Mouse (Mus musculus): ENCODE data around the gene Peli1. TPM values are rescaled to one million over a fixed set of nuclear protein-coding genes. Genes with fewer than 3 reads are reported as not detected.

Peli1 gene
- polyA plus RNA-seq, 1 experiment from 2014 or later = 9.8 TPM

DNA sequence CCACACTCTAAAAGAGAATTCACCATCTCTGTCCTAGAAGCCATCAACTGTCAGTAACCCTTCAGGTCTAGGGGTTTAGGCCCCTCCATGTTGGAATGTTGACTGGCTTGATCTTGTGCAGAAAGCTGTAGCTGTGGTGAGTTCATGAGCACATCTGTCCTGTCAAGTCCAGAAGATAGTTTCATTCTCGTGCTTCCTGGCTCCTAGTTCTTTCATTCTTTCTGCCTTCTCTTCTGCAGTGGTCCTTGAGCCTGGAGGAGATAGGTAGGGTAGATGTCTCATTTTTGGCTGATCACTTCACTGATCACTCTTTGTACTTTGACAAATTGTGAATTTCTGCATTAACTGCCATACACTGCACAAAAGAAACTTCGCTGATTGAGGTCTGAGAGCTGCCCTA lies 7.4 kb downstream of the Peli1 start:
- H3K9ac ChIP-seq (replicated peaks) = no peak overlapping the region
- TF ChIP-seq CTCF (IDR thresholded peaks at IDR 0.05; ENCODE audit: low read depth) = no peak
- no peak for TF ChIP-seq EP300 (IDR thresholded peaks at IDR 0.05; ENCODE audit: low read depth)
- no peaks in the 10 kb centered on the region for H3K27me3 ChIP-seq (ENCODE audit: insufficient read depth, low read length)
- no peaks in the 10 kb centered on the region for H3K36me3 ChIP-seq (replicated peaks; ENCODE audit: insufficient read depth, low read length)
- DNase-seq (no peak), ATAC-seq (no peak)
- no peaks in the 10 kb centered on the region for H3K9me3 ChIP-seq (ENCODE audit: low read length)
- no peak overlapping the region for H3K4me3 ChIP-seq (ENCODE audit: low read depth, low read length)
- peaks cover 18% of the 10 kb centered on the region for H3K4me1 ChIP-seq (ENCODE audit: insufficient read depth)
- WGBS (ENCODE audit: insufficient replicate concordance) = 56% methylated on average over 2 of the region's 2 CpGs
- no peak overlapping the region for H3K27ac ChIP-seq (ENCODE audit: low read depth)
- 0 out of 2 replicates have a peak overlapping the region, but pooled peaks have one; percentile 9 for H3K4me2 ChIP-seq (ENCODE audit: low read depth, low read length)

- Histone ChIP-seq H3K36me3 (replicated peaks; ENCODE audit: insufficient read depth, low read length) (no peaks in the 10 kb centered on the region), H3K4me1 (ENCODE audit: insufficient read depth) (peaks cover 12% of the 10 kb centered on the region; the same call in 1 of the 2 replicates), H3K27me3 (ENCODE audit: insufficient read depth, low read length) (no peaks in the 10 kb centered on the region), H3K4me3 (ENCODE audit: low read depth, low read length) (no peak overlapping the region), H3K27ac (ENCODE audit: low read depth) (no peak overlapping the region), H3K9ac (replicated peaks) (no peak overlapping the region), H3K9me3 (ENCODE audit: low read length) (no peaks in the 10 kb centered on the region), H3K4me2 (ENCODE audit: low read depth, low read length) (no peak overlapping the region)
- WGBS (ENCODE audit: insufficient replicate concordance) = 97% methylated on average over 1 of the region's 1 CpGs
- TF ChIP-seq EP300 (IDR thresholded peaks at IDR 0.05; ENCODE audit: low read depth) (no peak), CTCF (IDR thresholded peaks at IDR 0.05; ENCODE audit: low read depth) (no peak)
- ATAC-seq = no peak
- DNase-seq = no peak
These were observed 9.6 kb downstream of the Peli1 start for GRCm38 (mm10) chr11:21100704-21101103.

GRCm38 (mm10) chr11:21101286-21101685 lies 10.2 kb downstream of the Peli1 start:
- Histone ChIP-seq H3K4me2 (ENCODE audit: low read depth, low read length) (no peak overlapping the region), H3K27me3 (ENCODE audit: insufficient read depth, low read length) (no peaks in the 10 kb centered on the region), H3K9ac (replicated peaks) (no peak overlapping the region), H3K36me3 (replicated peaks; ENCODE audit: insufficient read depth, low read length) (no peaks in the 10 kb centered on the region), H3K9me3 (ENCODE audit: low read length) (no peaks in the 10 kb centered on the region), H3K27ac (ENCODE audit: low read depth) (no peak overlapping the region), H3K4me3 (ENCODE audit: low read depth, low read length) (no peak overlapping the region), H3K4me1 (ENCODE audit: insufficient read depth) (peaks cover 10% of the 10 kb centered on the region; the same call in 1 of the 2 replicates)
- TF ChIP-seq CTCF (IDR thresholded peaks at IDR 0.05; ENCODE audit: low read depth) = no peak
- no peak for TF ChIP-seq EP300 (IDR thresholded peaks at IDR 0.05; ENCODE audit: low read depth)
- WGBS (ENCODE audit: insufficient replicate concordance) = 67% methylated on average over 4 of the region's 4 CpGs
- DNase-seq (no peak), ATAC-seq (no peak)

DNA sequence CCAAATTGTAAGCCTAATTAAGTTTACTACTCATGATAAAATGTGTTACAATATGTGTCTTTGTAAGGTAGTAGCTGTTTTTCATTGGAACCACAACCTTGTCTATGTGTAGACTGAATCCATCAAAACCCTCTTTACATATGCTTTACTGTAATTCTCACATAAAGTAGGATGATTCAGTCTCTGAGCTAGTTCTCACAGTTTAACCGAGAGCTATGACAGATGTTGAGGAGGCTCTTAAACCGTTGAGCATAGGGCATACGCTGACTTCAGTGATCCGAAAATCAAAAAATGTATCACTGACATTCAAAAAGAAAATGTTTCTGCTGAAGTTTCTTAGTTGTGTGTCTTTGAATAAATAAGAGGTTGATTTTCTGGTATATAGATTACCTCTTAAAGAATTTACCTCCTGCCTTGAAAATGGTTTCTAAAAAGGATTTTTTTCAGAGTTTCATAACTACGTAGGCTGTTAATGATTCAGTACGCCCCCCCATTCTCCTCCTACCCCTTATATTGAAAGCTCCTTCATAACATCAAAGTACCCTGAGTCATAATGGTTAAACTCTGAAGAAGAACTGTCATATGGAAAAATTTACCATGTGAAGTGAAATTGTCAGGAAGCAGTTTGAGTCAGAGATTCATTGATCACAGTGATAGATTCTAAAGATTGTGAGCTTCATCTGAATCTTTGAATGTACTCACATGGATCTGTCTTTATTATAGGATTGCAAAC lies 11.3 kb downstream of the Peli1 start:
- no peak overlapping the region for H3K27ac ChIP-seq (ENCODE audit: low read depth)
- no peaks in the 10 kb centered on the region for H3K27me3 ChIP-seq (ENCODE audit: insufficient read depth, low read length)
- ATAC-seq = no peak
- WGBS (ENCODE audit: insufficient replicate concordance) = 84% methylated on average over 6 of the region's 6 CpGs
- DNase-seq = no peak
- no peak for TF ChIP-seq EP300 (IDR thresholded peaks at IDR 0.05; ENCODE audit: low read depth)
- TF ChIP-seq CTCF (IDR thresholded peaks at IDR 0.05; ENCODE audit: low read depth) = no peak
- H3K36me3 ChIP-seq (replicated peaks; ENCODE audit: insufficient read depth, low read length) = peaks cover 6% of the 10 kb centered on the region; the same call in 1 of the 2 replicates
- H3K4me1 ChIP-seq (ENCODE audit: insufficient read depth) = peaks cover 10% of the 10 kb centered on the region; the same call in 1 of the 2 replicates
- no peaks in the 10 kb centered on the region for H3K9me3 ChIP-seq (ENCODE audit: low read length)
- H3K9ac ChIP-seq (replicated peaks) = no peak overlapping the region
- H3K4me3 ChIP-seq (ENCODE audit: low read depth, low read length) = no peak overlapping the region
- H3K4me2 ChIP-seq (ENCODE audit: low read depth, low read length) = no peak overlapping the region

GRCm38 (mm10) chr11:21103186-21103585 lies 12.1 kb downstream of the Peli1 start:
- no peak overlapping the region for H3K27ac ChIP-seq (ENCODE audit: low read depth)
- WGBS (ENCODE audit: insufficient replicate concordance) = 52% methylated on average over 2 of the region's 2 CpGs
- no peak for DNase-seq
- H3K36me3 ChIP-seq (replicated peaks; ENCODE audit: insufficient read depth, low read length) = peaks cover 6% of the 10 kb centered on the region; the same call in 1 of the 2 replicates
- no peaks in the 10 kb centered on the region for H3K27me3 ChIP-seq (ENCODE audit: insufficient read depth, low read length)
- no peak overlapping the region for H3K9ac ChIP-seq (replicated peaks)
- H3K4me1 ChIP-seq (ENCODE audit: insufficient read depth) = peaks cover 9% of the 10 kb centered on the region; the same call in 1 of the 2 replicates
- H3K4me2 ChIP-seq (ENCODE audit: low read depth, low read length) = no peak overlapping the region
- ATAC-seq = no peak
- H3K9me3 ChIP-seq (ENCODE audit: low read length) = no peaks in the 10 kb centered on the region
- TF ChIP-seq CTCF (IDR thresholded peaks at IDR 0.05; ENCODE audit: low read depth) (no peak), EP300 (IDR thresholded peaks at IDR 0.05; ENCODE audit: low read depth) (no peak)
- H3K4me3 ChIP-seq (ENCODE audit: low read depth, low read length) = no peak overlapping the region

DNA sequence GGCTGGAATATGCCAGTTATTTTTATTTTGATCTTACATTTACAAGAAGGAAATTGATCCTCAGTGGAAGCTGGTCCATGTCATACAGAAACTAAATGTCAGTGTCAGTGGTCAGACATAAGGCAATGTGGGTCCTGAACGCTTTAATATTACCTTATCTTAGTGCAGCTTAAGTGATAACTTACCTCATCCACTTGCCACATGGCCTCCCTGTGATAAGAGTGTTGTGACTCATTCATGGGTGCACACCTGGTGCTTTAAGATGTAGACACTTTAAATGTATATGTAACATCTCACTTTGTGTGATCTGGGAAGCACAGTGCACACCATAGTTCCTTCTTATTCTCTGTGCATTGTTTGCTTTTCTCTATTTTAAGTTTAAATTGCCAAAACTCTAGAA lies 14.3 kb downstream of the Peli1 start:
- Histone ChIP-seq H3K4me2 (ENCODE audit: low read depth, low read length) (no peak overlapping the region), H3K4me3 (ENCODE audit: low read depth, low read length) (no peak overlapping the region), H3K27me3 (ENCODE audit: insufficient read depth, low read length) (no peaks in the 10 kb centered on the region), H3K9me3 (ENCODE audit: low read length) (no peaks in the 10 kb centered on the region), H3K4me1 (ENCODE audit: insufficient read depth) (peaks cover 5% of the 10 kb centered on the region; the same call in 1 of the 2 replicates), H3K9ac (replicated peaks) (no peak overlapping the region), H3K36me3 (replicated peaks; ENCODE audit: insufficient read depth, low read length) (peaks cover 6% of the 10 kb centered on the region; the same call in 1 of the 2 replicates), H3K27ac (ENCODE audit: low read depth) (no peak overlapping the region)
- ATAC-seq (no peak), DNase-seq (no peak)
- no peak for TF ChIP-seq CTCF (IDR thresholded peaks at IDR 0.05; ENCODE audit: low read depth)
- TF ChIP-seq EP300 (IDR thresholded peaks at IDR 0.05; ENCODE audit: low read depth) = no peak
- 47% methylated on average over 1 of the region's 1 CpGs for WGBS (ENCODE audit: insufficient replicate concordance)
